Mouse (Mus musculus): ENCODE data around the gene Fcrla.

Fcrla gene

GRCm38 (mm10) chr1:170933940-170934339 lies 6.6 kb upstream of the Fcrla start:
- no peak for TF ChIP-seq GATA4 (IDR thresholded peaks at IDR 0.05; ENCODE audit: insufficient replicate concordance, low read length)

DNA sequence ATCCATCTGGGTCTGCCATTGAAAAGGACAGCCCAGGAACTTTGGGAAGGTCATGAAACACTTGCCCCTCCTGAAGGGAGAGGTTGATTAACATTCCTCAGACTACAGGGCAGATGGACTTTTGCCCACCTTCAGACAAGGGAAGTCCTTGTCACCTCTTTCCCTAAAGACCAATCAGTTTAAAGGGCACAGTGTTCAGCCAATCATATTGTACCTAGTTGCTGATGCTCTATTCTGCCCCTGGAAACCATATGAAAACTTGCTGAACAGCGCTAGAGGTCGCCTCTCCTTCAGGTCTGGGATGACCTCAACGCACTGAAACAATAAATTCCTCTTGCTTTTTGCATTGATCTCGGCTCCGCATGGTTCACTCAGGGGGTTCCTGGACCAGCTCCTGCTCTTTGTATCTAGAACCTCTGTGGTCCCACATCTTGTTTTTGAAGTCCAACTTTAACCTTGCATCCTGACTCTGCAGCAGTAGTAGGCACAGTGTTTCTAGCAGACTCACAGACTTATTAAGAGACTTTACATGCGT lies 6.1 kb upstream of the Fcrla start:
- no peak for TF ChIP-seq GATA4 (IDR thresholded peaks at IDR 0.05; ENCODE audit: insufficient replicate concordance, low read length)

DNA sequence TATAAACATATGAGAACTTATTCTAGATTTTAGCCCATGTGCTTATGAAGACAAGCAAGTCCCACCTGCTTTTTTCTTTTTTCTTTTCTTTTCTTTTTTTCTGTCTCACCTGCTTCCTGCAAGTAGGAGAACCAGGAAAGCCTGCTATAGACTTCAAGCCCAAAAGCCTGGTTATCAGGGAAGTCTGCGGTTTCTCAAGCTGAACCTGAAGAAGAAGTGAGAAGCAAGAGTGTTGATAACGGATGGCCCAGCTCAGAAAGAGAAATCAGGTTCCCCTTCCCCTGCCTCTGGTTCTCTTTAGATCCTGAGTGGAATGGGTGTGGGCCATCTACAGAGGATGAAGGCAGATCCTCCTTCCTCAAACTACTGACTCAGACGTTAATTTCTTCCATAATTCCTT lies 4.7 kb upstream of the Fcrla start:
- TF ChIP-seq GATA4 (IDR thresholded peaks at IDR 0.05; ENCODE audit: insufficient replicate concordance, low read length), result no peak

DNA sequence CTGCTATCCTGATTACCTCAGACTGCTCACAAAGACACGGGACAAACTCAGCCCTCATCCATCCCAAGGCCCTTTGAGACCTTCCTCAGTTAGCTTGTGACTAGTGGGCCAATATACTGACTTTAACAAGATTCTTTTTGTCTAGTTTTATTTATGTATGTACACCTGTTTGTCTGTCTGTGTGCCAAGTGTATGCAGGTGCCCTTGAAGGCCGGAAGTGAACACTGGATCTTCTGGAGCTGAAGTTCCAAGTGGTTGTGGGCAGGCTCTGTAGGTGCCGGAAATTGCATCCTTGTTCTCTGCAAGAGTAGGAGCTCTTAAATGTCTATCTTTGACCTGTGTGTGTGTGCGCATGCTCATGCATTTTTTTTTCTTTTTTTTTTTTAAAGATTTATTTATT lies 1.9 kb upstream of the Fcrla start:
- TF ChIP-seq GATA4 (IDR thresholded peaks at IDR 0.05; ENCODE audit: insufficient replicate concordance, low read length), result no peak

- TF ChIP-seq GATA4 (IDR thresholded peaks at IDR 0.05; ENCODE audit: insufficient replicate concordance, low read length), result no peak
These were observed 1.1 kb upstream of the Fcrla start for GRCm38 (mm10) chr1:170928467-170928866.

- TF ChIP-seq GATA4 (IDR thresholded peaks at IDR 0.05; ENCODE audit: insufficient replicate concordance, low read length), result no peak
These were observed 442 bp downstream of the Fcrla start for GRCm38 (mm10) chr1:170926941-170927340.

DNA sequence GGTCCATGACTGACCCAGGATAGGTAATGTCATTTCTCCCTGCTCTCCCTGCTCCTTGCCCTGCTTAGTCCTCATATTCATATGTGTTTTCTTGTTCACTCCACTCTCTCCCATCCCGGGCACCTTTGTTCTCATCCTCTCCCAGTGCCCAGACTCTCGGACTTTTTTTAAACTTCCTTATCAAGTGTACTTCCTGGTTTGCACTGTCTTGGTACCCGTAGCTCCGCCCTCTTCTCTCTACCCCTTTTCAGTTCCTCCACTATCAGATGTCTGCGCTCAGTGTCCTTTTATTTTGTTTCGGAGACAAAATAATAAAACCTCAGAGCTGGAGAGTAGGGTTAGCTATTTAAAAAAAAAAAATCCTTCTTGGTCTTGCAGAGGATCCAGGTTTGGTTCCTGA lies 2.9 kb downstream of the Fcrla start:
- TF ChIP-seq GATA4 (IDR thresholded peaks at IDR 0.05; ENCODE audit: insufficient replicate concordance, low read length), result peak; percentile 24; the same call in 1 of the 2 replicates

DNA sequence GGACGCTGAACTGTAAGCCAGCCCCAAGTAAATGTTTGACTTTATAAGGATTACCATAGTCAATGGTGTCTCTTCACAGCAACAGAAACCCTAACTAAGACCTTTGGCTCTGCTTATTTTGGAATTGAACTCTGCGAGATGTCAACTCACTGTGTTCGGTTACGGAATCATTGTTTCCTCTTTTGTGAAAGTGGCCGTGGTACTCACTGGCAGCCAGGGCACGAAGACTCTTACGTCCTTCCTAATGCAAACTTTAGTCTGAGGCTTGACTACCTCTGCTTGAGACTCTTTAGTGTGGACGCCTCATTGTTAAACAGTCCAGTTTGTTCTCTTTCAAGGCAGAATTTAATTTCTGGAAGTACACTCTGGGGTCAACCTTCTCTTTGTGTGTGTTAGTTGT lies 8.1 kb downstream of the Fcrla start:
- TF ChIP-seq GATA4 (IDR thresholded peaks at IDR 0.05; ENCODE audit: insufficient replicate concordance, low read length), result no peak

- no peak for TF ChIP-seq GATA4 (IDR thresholded peaks at IDR 0.05; ENCODE audit: insufficient replicate concordance, low read length)
These were observed 11.7 kb downstream of the Fcrla start for GRCm38 (mm10) chr1:170915657-170916056.

DNA sequence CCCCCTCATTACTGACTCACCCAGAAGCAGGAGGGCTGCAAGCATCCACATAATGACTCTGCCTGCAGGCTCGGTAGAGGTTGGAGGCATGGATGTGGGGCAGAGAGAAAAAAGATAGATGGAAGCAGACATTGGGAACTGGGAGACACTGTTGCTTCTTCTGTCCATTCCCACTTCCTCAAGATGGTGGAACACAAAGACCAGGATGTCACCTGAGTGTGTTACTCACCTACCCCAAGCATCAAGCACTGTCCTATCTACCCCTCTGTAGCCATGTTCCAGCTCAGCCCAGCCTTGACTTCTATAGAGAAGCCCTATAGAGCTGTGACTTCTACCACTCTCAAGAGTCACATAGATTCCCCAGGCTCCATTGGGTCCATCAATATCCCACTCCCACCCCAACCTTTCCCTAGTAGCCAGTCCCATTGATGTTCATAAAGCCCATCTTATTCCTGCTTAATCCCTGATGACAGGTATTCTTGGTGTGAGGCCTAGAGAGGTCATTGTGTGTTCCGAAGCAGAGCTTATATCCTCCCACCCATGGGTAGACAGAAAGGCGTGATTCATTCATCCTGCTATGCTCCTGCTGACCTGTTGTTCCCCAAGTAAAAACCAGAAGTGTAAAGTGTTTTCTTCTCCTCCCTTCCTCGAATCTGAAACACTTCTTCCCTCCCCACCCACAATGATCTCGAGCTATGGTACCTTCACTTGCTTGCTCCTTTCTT lies 14.3 kb downstream of the Fcrla start, which contains the start of gene Fcrlb:
TSS of gene Fcrlb (minus strand) at position 51 of the 725 bp plus-strand sequence.
- TF ChIP-seq GATA4 (IDR thresholded peaks at IDR 0.05; ENCODE audit: insufficient replicate concordance, low read length), result no peak

DNA sequence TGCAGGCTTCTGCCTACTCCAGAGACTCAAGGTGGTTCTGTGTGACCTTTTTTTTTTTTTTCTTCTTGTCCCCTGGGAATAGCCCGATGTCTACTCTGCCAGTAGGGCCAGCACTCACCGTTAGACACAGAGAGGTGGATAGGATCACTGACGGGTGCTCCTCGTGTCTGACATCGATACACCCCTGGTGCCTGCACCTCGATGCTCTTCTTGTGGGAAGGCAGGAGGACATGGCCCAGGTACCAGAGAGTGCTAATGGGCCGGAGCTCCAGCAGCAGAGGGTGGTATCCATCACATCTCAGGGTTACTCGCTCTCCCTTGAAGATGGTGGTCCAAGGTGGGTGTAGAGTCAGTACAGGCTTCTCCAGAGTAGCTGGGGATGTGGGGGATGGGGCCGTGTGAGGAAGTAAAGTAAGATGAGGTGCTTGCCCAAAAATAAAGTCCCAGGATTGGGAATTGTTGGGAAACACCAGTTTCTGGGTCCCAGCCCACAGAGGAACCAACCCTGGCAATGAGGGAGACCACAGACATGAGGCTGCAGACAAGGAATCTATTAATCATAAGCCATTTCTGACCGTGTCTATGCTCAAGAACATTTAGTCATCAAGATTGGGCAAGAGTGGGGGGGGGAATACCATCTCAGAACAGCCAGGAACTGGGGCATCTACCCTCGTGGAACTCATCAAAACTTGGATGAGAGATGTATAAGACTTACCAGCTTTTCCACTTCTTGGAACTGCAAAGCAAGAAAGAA lies 15.3 kb downstream of the Fcrla start:
- TF ChIP-seq GATA4 (IDR thresholded peaks at IDR 0.05; ENCODE audit: insufficient replicate concordance, low read length), result no peak

DNA sequence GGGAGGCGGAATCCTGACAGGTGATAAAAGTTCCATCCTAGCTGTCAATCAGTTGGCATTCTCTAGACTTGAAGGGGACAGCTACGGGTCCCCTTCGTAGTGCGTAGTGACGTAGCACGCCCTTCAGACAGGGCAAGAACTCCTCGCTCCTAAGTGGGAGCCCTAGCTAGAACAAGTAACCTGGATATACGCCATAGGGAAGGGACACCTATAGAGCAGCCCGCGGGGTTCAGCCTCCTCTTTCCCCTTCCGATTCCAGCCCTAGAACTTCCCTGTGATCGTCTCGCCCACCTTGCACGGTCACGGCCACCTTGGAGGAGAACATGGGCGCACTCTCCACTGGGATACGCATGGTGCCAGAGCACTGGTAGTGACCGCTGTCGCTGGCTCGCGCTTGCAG lies 19.0 kb downstream of the Fcrla start:
- TF ChIP-seq GATA4 (IDR thresholded peaks at IDR 0.05; ENCODE audit: insufficient replicate concordance, low read length), result no peak

DNA sequence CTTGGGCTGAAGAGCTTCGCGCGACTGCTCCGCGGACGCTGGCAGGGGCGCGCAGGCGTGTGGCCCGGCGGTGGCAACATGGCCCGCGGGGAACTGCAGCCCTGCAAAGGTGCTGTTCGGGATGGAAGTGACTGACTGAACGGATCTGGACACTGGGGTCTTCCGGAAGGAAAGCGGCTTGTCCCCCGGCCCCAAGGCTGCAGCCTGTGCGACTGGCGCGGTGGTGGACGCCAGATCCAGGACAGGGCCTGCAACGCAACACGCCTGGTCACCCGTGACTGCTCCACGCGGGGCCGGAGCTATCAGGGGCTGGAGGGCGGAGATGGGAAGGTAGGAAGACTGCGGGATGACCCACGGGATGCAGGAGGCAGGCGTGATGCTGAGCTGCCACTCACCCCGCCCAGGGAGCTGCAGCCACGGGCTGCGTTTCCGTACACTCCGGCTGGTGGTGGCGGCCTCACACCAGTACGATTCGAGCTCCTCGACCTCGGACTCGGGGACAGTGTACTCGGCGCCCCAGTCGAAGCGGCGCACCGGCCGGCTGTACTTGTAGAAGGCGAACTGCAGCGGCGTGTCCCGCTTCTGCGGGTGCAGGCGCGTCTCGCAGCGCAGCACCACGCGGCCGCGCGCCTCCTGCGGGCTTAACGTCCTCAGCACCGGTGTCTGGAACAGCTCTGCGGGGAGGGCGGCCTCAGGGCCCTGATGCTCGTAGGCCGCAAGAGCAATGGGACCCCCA lies 19.8 kb downstream of the Fcrla start:
- TF ChIP-seq GATA4 (IDR thresholded peaks at IDR 0.05; ENCODE audit: insufficient replicate concordance, low read length), result no peak

DNA sequence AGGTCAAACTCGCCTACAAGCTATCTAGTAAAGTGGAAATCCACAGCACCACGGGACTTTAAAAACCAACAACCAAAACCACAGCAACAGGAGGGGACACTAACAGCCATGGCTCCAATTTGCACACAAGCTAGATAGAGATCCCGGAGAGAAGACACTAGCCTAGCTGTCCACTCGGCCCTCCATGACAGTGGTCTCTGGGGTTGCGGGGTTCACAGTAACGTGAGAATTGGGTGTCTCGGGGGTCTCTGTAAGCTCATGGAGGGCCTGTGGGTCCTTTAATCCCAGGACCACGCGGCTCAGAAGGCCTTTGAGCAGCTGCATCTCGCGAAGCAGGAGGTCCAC lies 20.3 kb downstream of the Fcrla start:
- TF ChIP-seq GATA4 (IDR thresholded peaks at IDR 0.05; ENCODE audit: insufficient replicate concordance, low read length), result no peak

GRCm38 (mm10) chr1:170903485-170903884 lies 23.9 kb downstream of the Fcrla start:
- peak; percentile 63; the same call in 1 of the 2 replicates for TF ChIP-seq GATA4 (IDR thresholded peaks at IDR 0.05; ENCODE audit: insufficient replicate concordance, low read length)

Data from liver, adult (tissue).